Mouse (Mus musculus) kidney, postnatal 36 days (tissue): ENCODE results near the gene Gm11172.
"Not testable (repeated sequence)": the region's sequence is repeated elsewhere in the genome, so short reads cannot be mapped to it uniquely, and the experiment has no call there.

Experiments used
- DNase-seq, 2 experiments: peaks; one replicate each; pipeline ENCODE4 v3.0.0; 2021 to 2022; ENCODE audit warnings: mixed read lengths in 2 of 2

Gene Gm11172

DNA sequence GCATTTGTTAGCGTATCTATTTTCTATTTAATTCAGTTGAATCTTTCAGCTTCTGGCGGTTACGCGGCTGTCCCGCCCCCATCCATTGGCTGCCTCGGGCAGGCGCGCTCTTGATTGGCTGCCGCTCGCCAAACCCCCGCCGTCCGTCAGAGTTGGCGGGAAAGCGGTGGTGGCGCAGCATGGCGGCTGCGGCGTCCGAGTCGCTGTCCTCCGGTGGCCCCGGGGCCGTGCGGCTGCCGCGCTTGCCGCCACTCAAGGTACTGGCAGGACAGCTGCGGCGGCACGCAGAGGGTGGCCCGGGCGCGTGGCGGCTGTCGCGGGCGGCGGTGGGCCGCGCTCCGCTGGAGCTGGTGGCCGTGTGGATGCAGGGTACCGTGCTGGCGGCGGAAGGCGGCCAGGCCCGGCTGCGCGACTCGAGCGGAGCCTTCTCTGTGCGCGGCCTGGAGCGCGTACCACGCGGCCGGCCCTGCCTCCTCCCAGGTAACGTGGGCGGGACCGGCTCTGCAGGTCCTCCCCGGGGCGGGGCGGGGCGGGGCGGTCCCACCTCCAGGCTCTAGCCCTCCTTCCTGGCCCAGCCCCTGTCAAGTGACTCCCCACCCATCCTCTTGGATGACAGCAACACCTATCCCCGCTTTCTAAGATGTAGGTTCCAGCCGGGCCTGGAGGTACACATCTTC, 22.3 kb downstream of the Gm11172 start, which contains the start of gene Rmi2:
TSS of gene Rmi2 (plus strand) at position 149 of the 677 bp plus-strand sequence.
- peak; percentile 86 to 93 for DNase-seq

DNA sequence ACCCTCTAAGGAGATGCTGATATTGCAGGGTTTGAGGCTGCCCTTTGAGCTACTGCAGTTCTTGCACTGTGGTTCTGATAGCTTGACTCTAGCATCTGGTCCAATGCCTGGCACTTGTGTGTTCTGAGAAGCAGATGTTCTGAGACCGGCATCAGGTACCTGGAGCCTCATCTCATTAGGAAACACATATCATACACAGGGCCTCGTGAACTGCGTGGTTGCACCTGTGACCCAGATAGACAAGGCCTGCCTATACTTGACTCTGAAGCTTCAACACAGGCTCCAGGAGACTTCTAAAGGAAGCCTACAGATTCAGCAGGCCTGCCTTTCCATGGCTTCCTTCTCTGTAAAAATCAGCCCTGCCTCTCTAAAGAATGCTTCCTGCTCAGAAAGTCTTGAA, 23.7 kb downstream of the Gm11172 start:
- DNase-seq = no peak

DNA sequence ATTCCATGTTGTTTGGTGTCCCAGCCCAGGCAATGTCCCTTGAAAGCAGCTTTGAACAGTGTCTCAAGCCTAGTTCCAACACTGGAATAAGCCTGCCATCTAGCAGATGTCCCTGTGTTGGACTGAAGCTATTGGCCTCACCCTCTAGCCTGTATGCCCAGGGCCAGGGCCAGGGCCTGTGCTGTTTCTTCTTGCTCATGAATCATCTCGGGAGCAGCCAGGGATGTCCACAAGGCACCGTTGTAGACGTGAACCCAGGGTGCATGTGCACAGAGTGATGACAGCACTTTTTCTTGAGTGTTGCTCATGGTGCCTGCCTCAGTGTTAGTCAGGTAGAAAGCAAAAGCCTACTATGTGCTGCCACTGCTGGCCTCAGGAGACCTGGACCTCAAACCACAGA, 24.5 kb downstream of the Gm11172 start:
- DNase-seq = no peak

DNA sequence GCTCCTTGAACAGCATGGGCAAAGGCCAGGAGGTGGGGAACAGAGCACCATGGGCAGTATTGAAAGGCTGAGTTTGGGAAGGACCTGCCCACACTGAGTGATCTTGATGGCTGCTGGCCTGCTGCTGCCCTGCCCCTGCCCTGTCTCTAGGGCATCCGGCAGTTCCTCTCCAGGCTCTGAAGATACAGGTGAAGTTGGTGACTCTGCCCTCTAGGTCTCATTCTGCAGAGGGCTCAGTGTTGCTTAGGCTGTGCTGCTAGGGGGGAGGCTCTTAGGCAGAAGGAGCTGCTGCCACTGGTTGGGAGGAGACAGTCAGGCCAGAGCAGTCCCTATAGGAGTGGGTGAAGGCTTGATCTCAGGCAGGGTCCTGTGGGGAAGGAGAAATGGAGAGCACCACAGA, 25.2 kb downstream of the Gm11172 start:
- DNase-seq = no peak

DNA sequence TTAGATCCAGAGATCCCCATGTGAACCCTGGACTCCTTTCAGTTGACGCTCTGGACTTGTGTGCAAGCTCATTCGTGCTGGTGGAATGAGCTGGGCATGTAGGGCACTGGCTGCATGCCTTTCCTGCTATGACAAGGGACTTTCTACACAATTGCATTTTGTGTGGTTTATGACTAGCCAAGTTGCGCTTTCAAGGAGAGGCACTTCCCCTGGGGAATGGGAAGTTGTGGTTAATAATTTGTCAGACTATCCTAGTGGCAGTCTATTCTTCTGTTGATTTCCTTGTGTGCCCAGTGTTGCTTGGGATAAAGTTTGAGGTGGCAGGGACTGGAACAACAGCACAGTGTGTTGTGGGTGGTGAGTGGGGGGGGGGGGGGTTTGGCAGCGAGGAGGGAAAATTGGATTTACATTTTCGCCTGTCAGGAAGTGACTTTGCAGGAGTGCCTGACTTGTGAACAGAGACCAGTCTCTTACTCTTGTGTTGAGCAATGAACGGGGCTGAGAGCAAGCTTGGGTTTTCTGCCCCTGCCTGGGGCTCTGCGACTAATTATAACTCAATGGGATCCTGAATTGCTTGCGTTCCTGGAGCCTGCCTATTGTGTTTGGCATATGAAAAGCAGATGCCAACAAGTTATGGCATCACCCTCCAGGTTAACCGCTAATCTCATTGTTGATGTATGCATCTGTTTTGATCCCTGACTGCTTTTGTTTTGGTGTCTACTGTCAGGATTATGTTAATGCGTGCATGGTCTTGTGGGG, 26.0 kb downstream of the Gm11172 start:
- peak; percentile 28 to 39 for DNase-seq

DNA sequence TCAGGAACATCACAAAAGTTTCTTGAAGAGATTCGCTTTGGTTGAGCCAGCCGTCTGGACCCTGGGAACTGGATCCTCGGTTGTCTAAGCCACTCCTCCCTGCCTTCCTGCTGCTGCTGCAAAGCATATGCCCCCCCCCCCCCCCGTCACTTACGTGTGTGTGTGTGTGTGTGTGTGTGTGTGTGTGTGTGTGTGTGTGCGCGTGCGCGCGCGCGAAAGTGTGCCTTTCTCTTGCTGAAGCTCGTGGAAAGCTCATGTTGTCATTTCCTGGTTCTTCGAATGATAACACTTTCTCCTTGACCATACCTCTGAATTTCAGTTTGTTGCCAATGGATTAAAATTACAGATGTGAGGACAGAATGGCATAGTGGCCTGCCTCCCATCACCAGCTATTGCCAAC, 27.3 kb downstream of the Gm11172 start:
- DNase-seq = no peak

DNA sequence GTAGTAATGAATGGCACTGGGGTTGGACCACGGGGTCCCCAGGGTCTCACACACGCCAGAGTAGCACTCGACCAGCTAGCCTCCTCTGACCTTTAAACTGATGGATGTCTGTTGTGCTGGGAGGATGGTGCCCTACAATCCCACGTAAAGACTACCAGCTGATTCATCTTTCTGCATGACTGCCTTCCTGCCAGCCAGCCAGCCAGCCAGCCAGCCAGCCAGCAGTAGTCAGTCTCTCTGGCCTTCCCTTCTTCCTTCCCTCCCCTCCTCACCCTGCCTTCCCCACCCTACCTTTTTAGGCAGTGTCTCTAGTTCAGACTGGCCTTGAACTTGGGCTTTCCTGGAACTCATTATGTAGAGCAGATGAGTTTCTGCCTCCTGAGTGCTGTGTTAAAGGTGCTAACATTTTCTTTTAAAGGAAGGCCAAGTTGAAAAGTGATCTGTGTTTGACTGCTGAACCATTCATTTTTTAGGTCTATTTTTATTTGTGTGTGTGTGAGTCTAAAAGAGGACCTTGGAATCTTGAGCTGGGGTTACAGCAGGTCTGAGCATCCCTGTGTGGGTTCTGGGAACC, 29.7 kb downstream of the Gm11172 start:
- peak; percentile 67 to 70 for DNase-seq

DNA sequence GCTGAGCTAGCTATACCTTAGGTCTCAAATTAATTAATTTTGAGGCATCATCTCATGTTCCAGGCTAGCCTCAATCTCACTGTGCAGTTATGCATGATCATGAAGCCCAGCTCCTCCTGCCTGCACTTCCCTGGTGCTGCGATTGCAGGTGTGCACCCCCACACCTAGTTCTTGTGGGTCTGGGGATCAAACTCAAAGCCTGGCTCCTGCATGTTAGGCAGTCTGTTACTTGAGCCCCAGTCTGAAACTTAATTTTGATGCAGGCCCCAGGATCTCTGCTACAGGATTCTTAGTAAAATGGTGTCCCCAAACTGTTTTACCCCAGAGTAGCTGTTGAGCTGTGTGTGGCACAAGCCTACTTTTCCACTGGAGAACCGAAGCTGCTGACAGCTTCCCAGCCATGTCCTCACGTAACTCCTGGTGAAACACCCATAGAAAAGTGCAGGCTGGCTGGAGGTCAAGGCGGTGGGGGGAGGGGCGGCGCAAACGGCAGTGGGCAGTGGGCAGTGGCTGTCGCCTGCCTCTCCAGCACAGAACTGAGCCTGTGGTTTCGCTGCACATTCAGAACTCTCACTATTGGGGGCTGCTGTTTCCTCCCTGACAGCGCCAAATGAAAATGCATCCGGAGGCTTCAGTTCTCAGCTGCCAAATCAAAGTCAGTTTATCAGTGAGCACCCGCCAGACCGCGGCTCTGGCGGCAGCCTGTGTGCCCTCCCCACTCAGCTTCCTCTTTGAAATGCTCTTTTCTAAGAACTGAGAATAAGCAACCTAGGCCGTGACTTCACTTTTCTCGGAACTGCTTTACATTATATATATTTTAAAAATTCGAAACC, 31.0 kb downstream of the Gm11172 start:
- peak; percentile 18 to 57 for DNase-seq

DNA sequence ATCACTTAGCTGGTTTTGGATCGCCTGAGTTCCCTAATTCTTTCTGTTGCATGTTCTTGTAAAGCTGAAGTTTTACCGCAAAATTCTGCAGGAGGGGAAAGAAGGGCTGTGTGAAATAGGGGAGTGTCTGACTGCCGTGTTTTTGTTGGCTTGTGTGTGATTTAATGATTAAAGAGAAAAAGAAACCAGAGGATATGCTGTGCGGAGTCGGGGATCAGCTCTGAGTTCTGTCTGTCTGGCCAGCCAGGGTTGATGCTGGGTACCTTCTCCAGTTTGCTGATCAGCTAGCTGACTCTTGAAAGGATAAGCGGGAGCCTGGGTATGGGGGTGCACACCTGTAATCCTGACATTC, 31.6 kb downstream of the Gm11172 start:
- peak; percentile 15 to 32 for DNase-seq

DNA sequence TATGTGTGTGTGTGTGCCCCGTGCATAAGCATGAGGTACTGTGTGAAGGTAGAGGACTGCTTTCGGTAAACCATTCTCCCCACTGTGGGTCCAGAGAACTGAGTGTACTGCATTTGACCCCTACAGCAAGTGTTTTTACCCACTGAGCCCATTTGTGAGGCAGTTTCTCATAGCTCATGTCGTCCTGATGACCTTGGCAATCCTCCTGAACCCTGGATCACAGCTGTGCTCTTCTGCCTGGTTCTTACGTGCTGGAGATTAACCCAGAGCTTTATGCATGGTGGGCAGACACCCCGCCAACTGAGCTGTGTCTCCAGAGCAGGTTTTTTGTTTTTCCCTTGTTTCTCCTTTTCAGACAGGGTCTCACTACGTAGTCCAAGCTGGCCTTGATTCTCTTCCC, 33.2 kb downstream of the Gm11172 start:
- no peak for DNase-seq

DNA sequence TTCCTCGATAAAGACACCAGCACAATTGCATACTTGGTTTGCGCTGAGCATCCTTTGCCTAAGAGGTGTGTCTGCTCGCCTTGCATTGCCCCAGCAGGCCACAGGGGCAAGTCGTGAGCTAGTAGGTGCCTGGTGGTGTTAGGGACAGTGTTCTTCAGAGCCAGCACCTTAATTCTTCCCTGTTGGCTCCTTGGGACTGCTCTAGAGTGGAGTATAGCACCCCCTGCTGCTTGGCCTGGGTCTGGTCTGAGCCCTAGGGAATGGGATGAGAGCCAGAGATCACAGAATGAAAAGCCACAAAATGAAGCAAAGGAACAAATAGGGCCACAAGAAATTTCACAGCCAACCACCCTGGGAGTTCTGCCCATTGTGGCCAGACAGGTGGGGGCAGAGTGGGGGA, 33.8 kb downstream of the Gm11172 start:
- DNase-seq = peak; percentile 77 to 90

DNA sequence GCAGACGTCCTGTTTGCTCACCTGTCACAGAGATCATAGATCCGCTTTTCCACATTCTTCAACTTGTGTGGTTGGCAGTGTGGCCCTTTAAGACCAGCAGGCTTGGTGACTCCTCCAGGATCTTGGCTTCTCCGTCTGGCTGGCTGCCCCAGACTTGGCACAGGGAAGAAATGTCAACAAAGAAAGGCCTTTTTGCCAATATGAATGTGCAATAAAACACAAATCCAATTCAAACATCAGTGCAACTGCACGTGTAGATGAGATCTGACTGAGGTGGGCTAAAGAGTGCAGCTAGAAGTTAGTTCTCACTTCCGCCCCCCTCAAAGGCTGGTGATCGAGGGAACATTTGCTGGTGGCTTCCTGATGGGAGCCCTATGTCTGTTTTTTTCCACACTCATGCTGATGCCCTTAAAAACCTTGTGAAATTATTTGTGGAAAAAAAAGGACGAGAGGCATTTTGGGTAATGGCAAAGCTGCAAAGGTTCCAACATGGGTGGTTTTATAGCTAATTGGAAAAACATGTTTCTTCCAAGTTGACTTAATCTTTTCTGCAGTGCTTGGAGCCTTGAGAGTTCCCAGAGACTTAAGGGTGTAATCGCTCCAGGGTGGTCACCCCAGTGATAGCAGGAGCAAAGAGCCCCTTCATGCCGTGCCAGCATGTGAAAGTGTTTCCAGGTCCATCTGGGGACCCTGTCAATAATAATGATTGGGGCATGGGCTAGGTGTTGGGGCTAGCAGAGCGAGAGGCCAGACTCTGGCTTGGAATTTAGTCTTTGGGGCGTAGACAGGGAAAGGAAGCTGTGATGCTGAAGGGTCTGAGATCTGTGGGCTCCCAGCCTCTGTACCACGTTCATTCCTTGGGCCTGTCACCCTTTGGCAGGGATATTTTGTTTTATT, 37.5 kb downstream of the Gm11172 start:
- DNase-seq = peak; percentile 79 to 85

DNA sequence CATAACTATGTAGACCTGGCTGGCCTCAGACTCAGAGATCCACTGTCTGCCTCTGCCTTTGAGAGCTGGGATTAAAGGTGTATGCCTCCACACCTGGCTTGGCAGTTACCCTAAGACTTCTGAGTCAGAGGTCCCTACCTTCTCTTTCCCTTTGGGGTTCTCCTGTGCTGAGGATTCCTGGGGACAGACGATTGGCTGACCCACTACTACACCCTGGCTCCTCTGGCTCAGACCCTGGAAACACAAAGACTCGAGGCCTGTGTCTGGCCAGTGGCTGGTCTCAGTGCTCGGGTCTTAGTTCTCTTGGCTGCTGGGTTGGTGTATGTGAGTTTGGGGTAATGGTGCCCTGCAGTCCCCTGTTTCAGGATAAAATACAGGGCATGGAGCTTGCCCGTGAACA, 38.2 kb downstream of the Gm11172 start:
- no peak for DNase-seq

DNA sequence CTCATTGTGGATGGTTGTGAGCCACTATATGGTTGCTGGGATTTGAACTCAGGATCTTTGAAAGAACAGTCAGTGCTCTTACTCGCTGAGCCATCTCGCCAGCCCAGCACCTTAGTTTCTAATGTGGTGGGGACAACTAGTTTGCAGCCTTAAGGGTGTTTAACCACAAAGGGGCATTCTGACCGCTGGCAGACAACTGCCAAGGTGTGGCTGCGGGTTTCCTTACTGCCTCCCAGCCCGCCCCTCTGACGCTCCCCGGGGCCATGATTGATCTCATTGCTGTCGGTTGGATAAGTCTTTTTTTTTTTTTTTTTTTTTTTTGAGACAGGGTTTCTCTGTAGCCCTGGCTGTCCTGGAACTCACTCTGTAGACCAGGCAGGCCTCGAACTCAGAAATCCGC, 39.5 kb downstream of the Gm11172 start:
- DNase-seq = not testable (repeated sequence)

DNA sequence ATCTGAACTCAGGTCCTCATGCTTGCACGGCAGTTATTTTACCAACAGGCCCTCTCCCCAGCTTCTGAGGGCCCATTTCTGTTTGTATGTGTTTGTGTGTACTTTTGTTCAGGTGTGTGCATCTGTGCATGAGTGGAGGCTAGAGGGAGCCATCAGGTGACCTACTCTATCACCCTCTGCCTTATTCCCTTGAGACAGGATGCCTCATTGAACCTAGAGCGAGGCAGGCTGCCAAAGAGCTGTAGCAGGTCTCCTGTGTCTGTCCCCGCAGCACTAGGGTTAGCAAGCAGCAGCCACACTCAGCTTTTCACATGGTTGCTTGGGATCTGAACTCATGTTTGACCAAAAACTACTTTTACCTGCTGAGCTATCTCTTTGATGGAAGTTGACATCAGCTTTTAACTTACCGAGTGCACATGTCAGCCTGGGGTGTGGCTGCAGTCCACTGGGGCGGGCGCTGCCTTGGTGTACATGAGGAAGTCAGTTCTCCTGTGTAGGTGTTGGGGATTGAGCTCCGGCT, 47.1 kb downstream of the Gm11172 start:
- no peak for DNase-seq

DNA sequence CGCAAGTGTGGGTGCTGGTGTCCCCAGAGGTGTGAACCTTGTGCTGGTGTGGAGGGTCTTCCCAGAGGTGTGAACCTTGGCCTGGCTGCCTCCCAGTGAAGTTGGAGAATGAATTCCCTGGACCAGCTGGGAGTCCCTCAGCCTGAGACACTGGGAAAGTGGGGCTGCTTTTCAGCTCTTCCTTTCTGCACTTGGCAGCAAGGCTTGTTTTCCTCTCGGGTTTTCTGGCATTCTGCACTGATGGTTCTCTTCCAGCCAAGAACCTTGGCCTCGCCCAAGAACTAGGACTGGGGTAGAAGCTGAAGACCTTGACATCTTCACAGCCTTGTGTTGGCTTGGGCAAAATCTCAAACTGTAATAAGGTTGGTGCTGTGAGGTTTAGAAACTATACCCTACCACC, 48.7 kb downstream of the Gm11172 start:
- no peak for DNase-seq
